Mouse (Mus musculus) small intestine, adult 2 months (tissue): ENCODE results near the gene Npr1.

ENCODE experiments used
- CTCF ChIP-seq: fragments of 200-500 bp; IDR thresholded peaks from 2 replicates; pipeline ENCODE4 v1.5.1; 2012; ENCODE audit warnings: low read depth, mild to moderate bottlenecking, control low read depth, inconsistent platforms, low read length, moderate library complexity, mixed read lengths; ENCODE audit not compliant: insufficient replicate concordance, insufficient read length; ENCODE audit errors: extremely low read depth
- POLR2A ChIP-seq: fragments of 200-500 bp; IDR thresholded peaks from 2 replicates; pipeline ENCODE4 v1.6.1; 2012; ENCODE audit warnings: low read depth, mild to moderate bottlenecking, control low read depth, inconsistent platforms, low read length, moderate library complexity

- TF ChIP-seq CTCF, result no peak
- TF ChIP-seq POLR2A, result no peak
Measured at GRCm38 (mm10) chr3:90509747-90510123, 44.1 kb upstream of the Npr1 start.
